20 mouse cellular contexts compared by ENCODE assay signal in genomic region chr2:133498186-133498571, GRCm38 (mm10). TPM values are rescaled to one million over a fixed set of nuclear protein-coding genes. Genes with fewer than 3 reads are reported as not detected.
DNase-seq lines count a peak whose midpoint lies in the region; ATAC-seq lines count a peak whose summit lies in the region.
"Had no signal": no experiment of that assay in that cellular context is flagged by ENCODE, and none has a peak within 500 bp of the region (broad histone marks: within the 10 kb centered on the region; RNA-seq: fewer than 3 reads in every experiment).

No protein-coding gene starts in this region.

- ATAC-seq in heart, embryonic 14.5 days (ENCODE audit: insufficient number of reproducible peaks, insufficient read depth, low FRiP score, low read depth): no peak
- ATAC-seq in lung, embryonic 16.5 days (ENCODE audit: low read depth): 0 out of 2 replicates have a peak, but pooled peaks have one; percentile 19
- peak; percentile 62 for ATAC-seq in intestine, embryonic 16.5 days
- ATAC-seq in stomach, embryonic 16.5 days (ENCODE audit: insufficient read depth, low FRiP score): peak; percentile 78; the same call in 1 of the 2 replicates
- ATAC-seq: forebrain, embryonic 14.5 days had no signal

- H3K9ac ChIP-seq in heart, embryonic 14.5 days (ENCODE audit: low read length): no peak overlapping the region
- H3K9ac ChIP-seq in lung, embryonic 16.5 days (ENCODE audit: low read length): no peak overlapping the region
- no peak overlapping the region for H3K9ac ChIP-seq in intestine, embryonic 16.5 days (ENCODE audit: low read depth, low read length)
- H3K9ac ChIP-seq in stomach, embryonic 16.5 days (ENCODE audit: low read length): no peak overlapping the region
- H3K9ac ChIP-seq: embryonic facial prominence, embryonic 13.5 days; heart, embryonic 15.5 days; hindbrain, embryonic 13.5 days; limb, embryonic 13.5 days had no signal

- H3K4me2 ChIP-seq in heart, embryonic 14.5 days (ENCODE audit: low read length): no peak overlapping the region
- H3K4me2 ChIP-seq in lung, embryonic 16.5 days (ENCODE audit: low read depth, low read length): no peak overlapping the region
- H3K4me2 ChIP-seq in intestine, embryonic 16.5 days (ENCODE audit: low read depth, low read length): no peak overlapping the region
- peak overlapping the region; percentile 16; the same call in 1 of the 2 replicates for H3K4me2 ChIP-seq in stomach, embryonic 16.5 days (ENCODE audit: low read depth, low read length)
- H3K4me2 ChIP-seq: embryonic facial prominence, embryonic 13.5 days; heart, embryonic 15.5 days; hindbrain, embryonic 13.5 days; limb, embryonic 13.5 days; midbrain, embryonic 11.5 days had no signal

- H3K4me3 ChIP-seq in heart, embryonic 14.5 days (ENCODE audit: control insufficient read depth in 1 of 2, insufficient read depth in 1 of 2, low read depth in 1 of 2, low read length in 2 of 2): no peak overlapping the region
- H3K4me3 ChIP-seq in lung, embryonic 16.5 days (ENCODE audit: low read length): no peak overlapping the region
- H3K4me3 ChIP-seq in intestine, embryonic 16.5 days (ENCODE audit: low read length): no peak overlapping the region
- H3K4me3 ChIP-seq in stomach, embryonic 16.5 days (replicated peaks; ENCODE audit: low read length): no peak overlapping the region
- H3K4me3 ChIP-seq: embryonic facial prominence, embryonic 13.5 days; heart, embryonic 15.5 days; hindbrain, embryonic 13.5 days; limb, embryonic 13.5 days had no signal

- intact Hi-C loops in heart, postnatal 25 days (cut with DNase I): no loop called here
- intact Hi-C loops in left cerebral cortex, postnatal 10 days (cut with DNase I): no loop called here

- 82% methylated on average over 2 of the region's 2 CpGs for WGBS in heart, embryonic 14.5 days
- 40% methylated on average over 2 of the region's 2 CpGs for WGBS in lung, embryonic 16.5 days
- WGBS in intestine, embryonic 16.5 days: 59% methylated on average over 2 of the region's 2 CpGs
- 44% methylated on average over 2 of the region's 2 CpGs for WGBS in stomach, embryonic 16.5 days

- peaks cover 9 to 15% of the 10 kb centered on the region in 2 experiments for H3K4me1 ChIP-seq in heart, embryonic 14.5 days (ENCODE audit: control insufficient read depth in 2 of 2, insufficient read depth in 2 of 2, low read length in 2 of 2)
- peaks cover 10% of the 10 kb centered on the region for H3K4me1 ChIP-seq in lung, embryonic 16.5 days (replicated peaks; ENCODE audit: control insufficient read depth, insufficient read depth, low read length)
- peaks cover 5% of the 10 kb centered on the region; the same call in 1 of the 2 replicates for H3K4me1 ChIP-seq in intestine, embryonic 16.5 days (ENCODE audit: control insufficient read depth, insufficient read depth, low read length)
- H3K4me1 ChIP-seq in stomach, embryonic 16.5 days (ENCODE audit: control insufficient read depth, insufficient read depth, low read length): no peaks in the 10 kb centered on the region
- H3K4me1 ChIP-seq: embryonic facial prominence, embryonic 13.5 days; hindbrain, embryonic 13.5 days had no signal

- H3K36me3 ChIP-seq in heart, embryonic 14.5 days (ENCODE audit: control insufficient read depth, insufficient read depth, low read length): no peaks in the 10 kb centered on the region
- no peaks in the 10 kb centered on the region for H3K36me3 ChIP-seq in lung, embryonic 16.5 days (ENCODE audit: control insufficient read depth, insufficient read depth, low read length)
- no peaks in the 10 kb centered on the region for H3K36me3 ChIP-seq in intestine, embryonic 16.5 days (ENCODE audit: control insufficient read depth, insufficient read depth, low read length)
- no peaks in the 10 kb centered on the region for H3K36me3 ChIP-seq in stomach, embryonic 16.5 days (ENCODE audit: control insufficient read depth, insufficient read depth, low read length)
- H3K36me3 ChIP-seq: embryonic facial prominence, embryonic 13.5 days; heart, embryonic 15.5 days; hindbrain, embryonic 13.5 days; limb, embryonic 13.5 days had no signal

- H3K9me3 ChIP-seq in heart, embryonic 14.5 days (ENCODE audit: control insufficient read depth, low read length): no peaks in the 10 kb centered on the region
- H3K9me3 ChIP-seq in lung, embryonic 16.5 days (ENCODE audit: control insufficient read depth, low read length): no peaks in the 10 kb centered on the region
- H3K9me3 ChIP-seq in intestine, embryonic 16.5 days (ENCODE audit: control insufficient read depth, low read length): no peaks in the 10 kb centered on the region
- no peaks in the 10 kb centered on the region for H3K9me3 ChIP-seq in stomach, embryonic 16.5 days (replicated peaks; ENCODE audit: control insufficient read depth, low read length)
- H3K9me3 ChIP-seq: embryonic facial prominence, embryonic 13.5 days; heart, embryonic 15.5 days; hindbrain, embryonic 13.5 days; limb, embryonic 13.5 days had no signal

- DNase-seq in heart, postnatal 25 days (ENCODE audit: low spot score): no peak
- no peak for DNase-seq in lung, postnatal 10 days
- DNase-seq in left cerebral cortex, postnatal 10 days (ENCODE audit: extremely low spot score in 1 of 2, low spot score in 2 of 2): no peak
- DNase-seq: adrenal gland, adult 8-10 months; cerebellum, postnatal 10 days; gastrocnemius, postnatal 36 days; kidney, adult 18-20 months; right cerebral cortex, postnatal 25 days; thymus, postnatal 14 days had no signal

- H3K27ac ChIP-seq in heart, embryonic 14.5 days (replicated peaks in 1 of 2; ENCODE audit: control insufficient read depth in 1 of 2, insufficient read depth in 1 of 2, low read depth in 2 of 2, low read length in 2 of 2): peak overlapping the region; percentile 11 to 56; a peak in 2 of 4 replicates
- H3K27ac ChIP-seq in lung, embryonic 16.5 days (ENCODE audit: low read length): peak overlapping the region; percentile 56
- H3K27ac ChIP-seq in intestine, embryonic 16.5 days (ENCODE audit: low read length): peak overlapping the region; percentile 90
- peak overlapping the region; percentile 92 for H3K27ac ChIP-seq in stomach, embryonic 16.5 days (ENCODE audit: low read length)
- H3K27ac ChIP-seq: embryonic facial prominence, embryonic 13.5 days; heart, embryonic 15.5 days; hindbrain, embryonic 13.5 days; kidney, postnatal 0 days; limb, embryonic 13.5 days had no signal

- H3K27me3 ChIP-seq in heart, embryonic 14.5 days (ENCODE audit: control insufficient read depth, insufficient read depth, low read length): no peaks in the 10 kb centered on the region
- no peaks in the 10 kb centered on the region for H3K27me3 ChIP-seq in lung, embryonic 16.5 days (ENCODE audit: control insufficient read depth, insufficient read depth, low read depth, low read length)
- H3K27me3 ChIP-seq in intestine, embryonic 16.5 days (replicated peaks; ENCODE audit: control insufficient read depth, insufficient read depth, low read length): no peaks in the 10 kb centered on the region
- no peaks in the 10 kb centered on the region for H3K27me3 ChIP-seq in stomach, embryonic 16.5 days (ENCODE audit: control insufficient read depth, insufficient read depth, low read length)
- H3K27me3 ChIP-seq: embryonic facial prominence, embryonic 13.5 days; heart, embryonic 15.5 days; hindbrain, embryonic 13.5 days; limb, embryonic 13.5 days had no signal

RNA-seq across cellular contexts. Expression of gene Bmp2, which starts 53.8 kb away (rescaled TPM):
- 9.0 and 9.7 TPM in 2 replicates for polyA plus RNA-seq in heart, embryonic 14.5 days (2014; fragmentation: Nextera tagmentation; extraction: Ambion mirVana)
- 1 to 10 TPM; 2.1 to 2.5 TPM for total RNA-seq in heart, postnatal 25 days (2021)
- 2.4 and 3.6 TPM in 2 replicates for polyA plus RNA-seq in lung, embryonic 16.5 days (2015; fragmentation: Nextera tagmentation; extraction: Ambion mirVana)
- polyA plus RNA-seq in intestine, embryonic 16.5 days (2015; fragmentation: Nextera tagmentation; extraction: Ambion mirVana): 12.1 and 14.3 TPM in 2 replicates
- 10.6 and 11.0 TPM in 2 replicates for polyA plus RNA-seq in stomach, embryonic 16.5 days (2015; fragmentation: Nextera tagmentation; extraction: Ambion mirVana)
- total RNA-seq in left cerebral cortex, postnatal 10 days (2021): 1 to 10 TPM; 6.2 to 6.9 TPM

Comparison
In these comparisons a context has a peak if more than half of its experiments do, and no peak if none do; other contexts are left out.
1. H3K27ac ChIP-seq: peak in every context shown above with its lines; median percentile 92 in stomach, embryonic 16.5 days; 90 in intestine, embryonic 16.5 days; 56 in lung, embryonic 16.5 days; 34 in heart, embryonic 14.5 days.